Mouse (Mus musculus) cortical plate, adult 2 months (tissue): ENCODE data around the gene Hoxb13. TPM values are rescaled to one million over a fixed set of nuclear protein-coding genes. Genes with fewer than 3 reads are reported as not detected.

Experiments used
- H3K27ac ChIP-seq: fragments of 200-500 bp; 2 replicates; pipeline ENCODE4 v1.5.1; 2012; ENCODE audit warnings: low read length, control low read depth, inconsistent platforms; ENCODE audit not compliant: insufficient read depth
- H3K4me1 ChIP-seq: fragments of 200-500 bp; 2 replicates; pipeline ENCODE4 v1.6.1; 2011; ENCODE audit warnings: low read length; ENCODE audit not compliant: control insufficient read depth, insufficient read depth
- H3K4me3 ChIP-seq: fragments of 200-500 bp; 2 replicates; pipeline ENCODE4 v1.5.1; 2011; ENCODE audit warnings: mild to moderate bottlenecking, low read length, control low read depth; ENCODE audit not compliant: insufficient read depth
- CTCF ChIP-seq: fragments of 200-500 bp; IDR thresholded peaks from 2 replicates; pipeline ENCODE4 v1.5.1; 2011; ENCODE audit warnings: mild to moderate bottlenecking, control low read depth, low read length; ENCODE audit not compliant: insufficient read depth; ENCODE audit errors: extremely low read depth
- POLR2A ChIP-seq: fragments of 200-500 bp; IDR thresholded peaks from 2 replicates; pipeline ENCODE4 v1.6.1; 2011; ENCODE audit warnings: mild to moderate bottlenecking, low read length, control low read depth; ENCODE audit not compliant: insufficient read depth; ENCODE audit errors: extremely low read depth
- polyA plus RNA-seq: library from polyadenylated mRNA; depleted of rRNA; stranded (reverse); fragments of >200 nt; gene quantifications from 2 replicates; pipeline ENCODE4 v1.2.3, GENCODE M21; 2012

Gene Hoxb13
- polyA plus RNA-seq, 1 experiment: not detected

- TF ChIP-seq POLR2A (no peak), CTCF (no peak)
- no peak overlapping the region for H3K4me3 ChIP-seq
- no peaks in the 10 kb centered on the region for H3K4me1 ChIP-seq
- no peak overlapping the region for H3K27ac ChIP-seq
These were observed 20.8 kb upstream of the Hoxb13 start for GRCm38 (mm10) chr11:96173288-96173840.

- H3K4me3 ChIP-seq: no peak overlapping the region
- TF ChIP-seq CTCF (no peak), POLR2A (no peak)
These were observed 19.2 kb upstream of the Hoxb13 start for GRCm38 (mm10) chr11:96174881-96175280.

GRCm38 (mm10) chr11:96175511-96175910, 18.6 kb upstream of the Hoxb13 start:
- H3K4me1 ChIP-seq: no peaks in the 10 kb centered on the region
- TF ChIP-seq POLR2A (no peak), CTCF (no peak)
- no peak overlapping the region for H3K4me3 ChIP-seq
- no peak overlapping the region for H3K27ac ChIP-seq

More at GRCm38 (mm10) chr11:96174881-96175280, 19.2 kb upstream of the Hoxb13 start:
- Histone ChIP-seq H3K27ac (no peak overlapping the region), H3K4me1 (no peaks in the 10 kb centered on the region)

GRCm38 (mm10) chr11:96175951-96176530, 18.1 kb upstream of the Hoxb13 start:
- TF ChIP-seq CTCF (no peak), POLR2A (no peak)
- Histone ChIP-seq H3K4me1 (no peaks in the 10 kb centered on the region), H3K27ac (no peak overlapping the region), H3K4me3 (no peak overlapping the region)

- Histone ChIP-seq H3K27ac (no peak overlapping the region), H3K4me1 (no peaks in the 10 kb centered on the region), H3K4me3 (no peak overlapping the region)
- TF ChIP-seq CTCF: no peak
These were observed 17.3 kb upstream of the Hoxb13 start for GRCm38 (mm10) chr11:96176841-96177240.

- Histone ChIP-seq H3K4me3 (no peak overlapping the region), H3K27ac (no peak overlapping the region), H3K4me1 (no peaks in the 10 kb centered on the region)
- TF ChIP-seq POLR2A (no peak), CTCF (no peak)
These were observed 16.5 kb upstream of the Hoxb13 start for GRCm38 (mm10) chr11:96177546-96178174.

- H3K27ac ChIP-seq: no peak overlapping the region
- no peaks in the 10 kb centered on the region for H3K4me1 ChIP-seq
- TF ChIP-seq CTCF (no peak), POLR2A (no peak)
- H3K4me3 ChIP-seq: no peak overlapping the region
These were observed 15.8 kb upstream of the Hoxb13 start for GRCm38 (mm10) chr11:96178356-96178755.

GRCm38 (mm10) chr11:96178911-96179503, 15.1 kb upstream of the Hoxb13 start:
- Histone ChIP-seq H3K27ac (no peak overlapping the region), H3K4me3 (no peak overlapping the region), H3K4me1 (no peaks in the 10 kb centered on the region)
- TF ChIP-seq POLR2A (no peak), CTCF (no peak)

- H3K27ac ChIP-seq: no peak overlapping the region
- TF ChIP-seq CTCF (no peak), POLR2A (no peak)
- no peak overlapping the region for H3K4me3 ChIP-seq
- no peaks in the 10 kb centered on the region for H3K4me1 ChIP-seq
These were observed 13.1 kb upstream of the Hoxb13 start for GRCm38 (mm10) chr11:96181061-96181460.

- no peak for TF ChIP-seq POLR2A
- TF ChIP-seq CTCF: no peak
These were observed 9.9 kb upstream of the Hoxb13 start for GRCm38 (mm10) chr11:96184233-96184632.

GRCm38 (mm10) chr11:96187321-96187720, 6.8 kb upstream of the Hoxb13 start:
- TF ChIP-seq POLR2A: no peak
- no peak for TF ChIP-seq CTCF
- no peaks in the 10 kb centered on the region for H3K4me1 ChIP-seq
- no peak overlapping the region for H3K27ac ChIP-seq
- H3K4me3 ChIP-seq: no peak overlapping the region

More at GRCm38 (mm10) chr11:96184233-96184632, 9.9 kb upstream of the Hoxb13 start:
- no peak overlapping the region for H3K27ac ChIP-seq
- no peaks in the 10 kb centered on the region for H3K4me1 ChIP-seq
- no peak overlapping the region for H3K4me3 ChIP-seq
